Comparison of ENCODE assay signal across 17 mouse cellular contexts in genomic region chr1:166182952-166183627, GRCm38 (mm10). TPM values are rescaled to one million over a fixed set of nuclear protein-coding genes. Genes with fewer than 3 reads are reported as not detected.
DNase-seq lines count a peak whose midpoint lies in the region; ATAC-seq and TF ChIP-seq lines count a peak whose summit lies in the region.
"Had no signal": no experiment of that assay in that cellular context is flagged by ENCODE, and none has a peak within 500 bp of the region (broad histone marks: within the 10 kb centered on the region; RNA-seq: fewer than 3 reads in every experiment).

No protein-coding gene starts in this region.

- 0 out of 2 replicates have a peak, but pooled peaks cover 9% of the 10 kb centered on the region for H3K4me1 ChIP-seq in forebrain, postnatal 0 days (ENCODE audit: insufficient read depth)
- H3K4me1 ChIP-seq in forebrain, embryonic 13.5 days: peaks cover 11% of the 10 kb centered on the region
- H3K4me1 ChIP-seq: liver, embryonic 15.5 days; midbrain, embryonic 12.5 days had no signal

- no peaks in the 10 kb centered on the region for H3K36me3 ChIP-seq in forebrain, postnatal 0 days (ENCODE audit: insufficient read depth)
- no peaks in the 10 kb centered on the region for H3K36me3 ChIP-seq in forebrain, embryonic 13.5 days (ENCODE audit: poor library complexity, severe bottlenecking)
- H3K36me3 ChIP-seq: liver, embryonic 15.5 days; midbrain, embryonic 12.5 days had no signal

- no peak for TF ChIP-seq CTCF in forebrain, postnatal 0 days (IDR thresholded peaks at IDR 0.05; ENCODE audit: low read depth)
- TF ChIP-seq CTCF in layer of hippocampus, adult 2 months (conservative IDR thresholded peaks at IDR 0.05): no peak

- no peaks in the 10 kb centered on the region for H3K27me3 ChIP-seq in forebrain, postnatal 0 days (ENCODE audit: insufficient read depth, low read length)
- H3K27me3 ChIP-seq in forebrain, embryonic 13.5 days: no peaks in the 10 kb centered on the region
- H3K27me3 ChIP-seq: liver, embryonic 15.5 days; midbrain, embryonic 12.5 days had no signal

- no peak overlapping the region for H3K4me2 ChIP-seq in forebrain, postnatal 0 days (ENCODE audit: low read depth)
- no peak overlapping the region for H3K4me2 ChIP-seq in forebrain, embryonic 13.5 days
- H3K4me2 ChIP-seq: liver, embryonic 15.5 days; midbrain, embryonic 12.5 days had no signal

- intact Hi-C loops in heart, postnatal 10 days (cut with DNase I): no loop called here

- H3K4me3 ChIP-seq in forebrain, postnatal 0 days (ENCODE audit: low read depth, low read length): no peak overlapping the region
- H3K4me3 ChIP-seq in forebrain, embryonic 13.5 days: no peak overlapping the region
- no peak overlapping the region for H3K4me3 ChIP-seq in layer of hippocampus, adult 2 months
- H3K4me3 ChIP-seq: liver, embryonic 15.5 days; midbrain, embryonic 12.5 days had no signal

- H3K9ac ChIP-seq in forebrain, postnatal 0 days: no peak overlapping the region
- no peak overlapping the region for H3K9ac ChIP-seq in forebrain, embryonic 13.5 days
- H3K9ac ChIP-seq: liver, embryonic 15.5 days; midbrain, embryonic 12.5 days had no signal

- WGBS in forebrain, postnatal 0 days: 36% methylated on average over 10 of the region's 10 CpGs
- WGBS in forebrain, embryonic 13.5 days: 60% methylated on average over 10 of the region's 10 CpGs

- DNase-seq in forebrain, postnatal 0 days: peak; percentile 55
- DNase-seq in layer of hippocampus, adult 2 months (ENCODE audit: low spot score in 2 of 2): no peak
- DNase-seq in layer of hippocampus, postnatal 25 days (ENCODE audit: extremely low spot score in 1 of 2, low spot score in 1 of 2): no peak
- DNase-seq in adipocyte (ENCODE audit: low spot score) (peak; percentile 30), MN1 (ENCODE audit: low spot score) (no peak)
- DNase-seq in heart, postnatal 10 days: peak; percentile 50 to 58
- DNase-seq in thymus, postnatal 4 days: no peak
- DNase-seq: adrenal gland, postnatal 36 days; cerebellum, adult 9-10 months; gastrocnemius, postnatal 14 days had no signal

- H3K27ac ChIP-seq in forebrain, postnatal 0 days (ENCODE audit: low read depth, low read length): peak overlapping the region; percentile 30; the same call in 1 of the 2 replicates
- no peak overlapping the region; the same call in 1 of the 2 replicates for H3K27ac ChIP-seq in forebrain, embryonic 13.5 days
- H3K27ac ChIP-seq in layer of hippocampus, adult 2 months: peak overlapping the region; percentile 70; the same call in 1 of the 2 replicates
- H3K27ac ChIP-seq: liver, embryonic 15.5 days; midbrain, embryonic 12.5 days had no signal

- peak; percentile 40 for ATAC-seq in forebrain, postnatal 0 days
- ATAC-seq in forebrain, embryonic 13.5 days: no peak; the same call in 1 of the 2 replicates
- ATAC-seq: intestine, embryonic 16.5 days had no signal

- H3K9me3 ChIP-seq in forebrain, postnatal 0 days (ENCODE audit: low read length): no peaks in the 10 kb centered on the region
- H3K9me3 ChIP-seq in forebrain, embryonic 13.5 days (replicated peaks): no peaks in the 10 kb centered on the region
- H3K9me3 ChIP-seq: liver, embryonic 15.5 days; midbrain, embryonic 12.5 days had no signal

RNA-seq across cellular contexts. Expression of gene Gpa33, which starts 53.1 kb away (rescaled TPM):
- 0.14 TPM in 1 of 2 replicates, not detected in the other for total RNA-seq in forebrain, postnatal 0 days (2014; rRNA removed)
- 0.23 TPM in 1 of 2 replicates, not detected in the other for polyA plus RNA-seq in forebrain, postnatal 0 days (2015; fragmentation: Nextera tagmentation; extraction: Ambion mirVana)
- not detected in 2 replicates for polyA plus RNA-seq in forebrain, embryonic 13.5 days (2015; fragmentation: Nextera tagmentation; extraction: Ambion mirVana)
- total RNA-seq in layer of hippocampus, adult 2 months (2021): not detected
- not detected for total RNA-seq in layer of hippocampus, postnatal 25 days (2021)
- not detected for total RNA-seq in heart, postnatal 10 days (2021)
- total RNA-seq: gastrocnemius, postnatal 14 days; left cerebral cortex, adult 18-20 months had no signal

RNA-seq across cellular contexts. Expression of gene Dusp27, which starts 55.4 kb away (rescaled TPM):
- total RNA-seq in forebrain, postnatal 0 days (2014; rRNA removed): 0.54 and 1.00 TPM in 2 replicates
- polyA plus RNA-seq in forebrain, postnatal 0 days (2015; fragmentation: Nextera tagmentation; extraction: Ambion mirVana): 0.45 and 0.48 TPM in 2 replicates
- polyA plus RNA-seq in forebrain, embryonic 13.5 days (2015; fragmentation: Nextera tagmentation; extraction: Ambion mirVana): 0.68 and 0.80 TPM in 2 replicates
- total RNA-seq in layer of hippocampus, adult 2 months (2021): not detected
- total RNA-seq in layer of hippocampus, postnatal 25 days (2021): under 1 TPM in 1 of 2 experiments, not detected in 1; 0.07 TPM
- 10 to 100 TPM; 53.6 to 60.3 TPM for total RNA-seq in heart, postnatal 10 days (2021)

RNA-seq across cellular contexts. Expression of gene Mael, which starts 55.5 kb away (rescaled TPM):
- 0.10 TPM in 1 of 2 replicates, not detected in the other for total RNA-seq in forebrain, postnatal 0 days (2014; rRNA removed)
- polyA plus RNA-seq in forebrain, postnatal 0 days (2015; fragmentation: Nextera tagmentation; extraction: Ambion mirVana): not detected in 2 replicates
- not detected in 2 replicates for polyA plus RNA-seq in forebrain, embryonic 13.5 days (2015; fragmentation: Nextera tagmentation; extraction: Ambion mirVana)
- total RNA-seq in layer of hippocampus, adult 2 months (2021): not detected
- total RNA-seq in layer of hippocampus, postnatal 25 days (2021): under 1 TPM in 1 of 2 experiments, not detected in 1; 0.31 TPM
- not detected for total RNA-seq in heart, postnatal 10 days (2021)
- total RNA-seq: adrenal gland, postnatal 36 days; gastrocnemius, postnatal 14 days had no signal
- polyA plus RNA-seq: C2C12; intestine, embryonic 16.5 days; urinary bladder, adult 2 months had no signal

Comparison
In these comparisons a context has a peak if more than half of its experiments do, and no peak if none do; other contexts are left out.
1. DNase-seq: peak in forebrain, postnatal 0 days (single experiment), adipocyte (single experiment) and heart, postnatal 10 days (2 of 2); none in layer of hippocampus, adult 2 months (0 of 2), layer of hippocampus, postnatal 25 days (0 of 2), thymus, postnatal 4 days (single experiment) and MN1 (single experiment).
2. RNA of gene Dusp27, which starts 55.4 kb away (total RNA-seq): 53.6 to 60.3 TPM in heart, postnatal 10 days; 0.54 to 1.00 TPM in forebrain, postnatal 0 days, 0.07 TPM in layer of hippocampus, postnatal 25 days and not detected in layer of hippocampus, adult 2 months; every median in the first group is over 10 times any median in the second.